Mouse (Mus musculus): ENCODE data around the gene Hsd17b12. TPM values are rescaled to one million over a fixed set of nuclear protein-coding genes. Genes with fewer than 3 reads are reported as not detected.

Hsd17b12 gene
- total RNA-seq, 1 experiment from 2014 or later = 178 TPM

DNA sequence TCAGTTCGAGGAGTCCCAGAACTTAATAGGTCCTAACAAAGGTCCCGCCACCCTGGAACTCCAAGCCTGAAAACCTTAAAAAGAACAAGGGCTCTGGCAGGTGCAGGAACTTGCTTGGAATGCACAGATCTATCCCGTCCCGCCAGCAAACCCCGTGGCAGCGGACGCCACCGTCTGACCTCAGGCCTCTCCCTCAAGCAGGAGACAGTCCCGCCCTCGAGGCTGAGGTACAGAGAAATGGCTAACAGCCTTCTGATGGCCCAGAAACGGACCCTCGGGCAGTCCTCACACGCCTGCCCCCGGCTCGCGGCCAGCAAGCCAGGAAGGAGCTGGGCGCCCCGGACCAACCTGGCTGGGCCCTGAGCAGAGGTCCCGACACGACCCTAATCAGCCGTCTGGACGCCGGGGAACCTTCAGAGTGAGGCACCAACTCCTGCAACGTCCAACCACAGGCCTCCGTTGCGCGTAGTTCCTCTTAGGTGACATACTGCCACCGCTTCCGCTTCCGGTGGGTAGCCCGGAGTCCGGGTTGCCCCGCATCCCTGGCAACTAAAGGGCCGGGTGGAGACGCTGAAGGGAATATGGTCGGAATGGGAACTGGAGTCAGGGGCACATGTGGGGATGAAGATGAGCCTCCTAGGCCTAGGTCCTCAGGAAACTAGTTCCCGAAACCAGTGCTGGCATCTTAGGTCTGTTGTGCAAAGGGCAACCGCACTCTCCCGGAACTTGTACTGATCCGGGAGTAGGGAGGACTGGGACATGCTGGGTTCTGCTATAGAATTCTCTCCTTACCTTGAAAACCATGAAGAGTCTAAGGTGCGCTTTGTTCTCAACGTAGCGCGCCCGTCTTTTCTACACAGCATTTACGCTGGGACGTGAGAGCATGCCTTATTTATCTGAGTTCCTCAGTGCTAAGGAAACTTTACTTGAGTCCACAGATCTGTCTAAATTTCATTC lies 147.2 kb downstream of the Hsd17b12 start, which contains the start of gene Alkbh3:
Gene Alkbh3 (minus strand): TSS at position 473 of the 957 bp plus-strand sequence.
- DNase-seq = peak; percentile 96

DNA sequence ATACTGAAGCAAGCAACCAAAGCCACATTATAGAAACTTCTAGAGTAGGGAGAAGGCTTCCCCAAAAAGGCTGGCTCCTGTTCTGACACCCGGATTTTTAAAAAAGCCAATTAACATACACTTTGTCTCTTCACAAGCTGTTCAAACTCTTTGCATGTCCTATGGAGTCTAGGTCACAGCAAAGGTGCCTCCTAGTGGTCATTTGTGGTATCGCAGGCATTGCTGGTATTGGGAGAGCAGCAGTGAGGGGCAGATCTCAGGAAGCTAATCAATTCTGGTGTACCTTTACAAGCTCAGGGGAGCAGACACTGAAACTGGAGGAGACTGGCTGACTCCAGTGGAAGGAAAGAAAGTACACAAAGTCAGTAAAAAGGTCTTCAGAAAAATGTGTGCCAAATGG lies 155.4 kb downstream of the Hsd17b12 start:
- DNase-seq = peak; percentile 88

DNA sequence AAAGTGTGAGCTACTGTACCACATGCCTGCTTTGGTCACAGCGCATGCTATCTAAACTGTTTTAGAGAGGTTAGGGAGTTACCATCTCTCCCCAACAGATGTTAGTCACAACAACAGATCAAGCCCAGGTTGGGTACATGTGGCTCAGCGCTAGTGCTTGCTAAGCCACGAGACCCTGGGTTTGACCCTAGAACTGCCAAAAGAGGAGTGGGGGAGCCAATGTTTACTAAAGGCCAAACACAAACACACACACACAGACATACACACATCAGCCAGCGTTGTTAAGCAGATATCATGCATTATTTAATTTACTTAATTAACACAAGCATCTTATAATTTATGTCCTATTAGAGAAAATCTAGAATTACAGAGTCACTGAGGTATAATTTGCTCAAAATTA lies 155.8 kb downstream of the Hsd17b12 start:
- DNase-seq = no peak

- DNase-seq = peak; percentile 30
These were observed 156.4 kb downstream of the Hsd17b12 start for GRCm38 (mm10) chr2:94001411-94001810.

DNA sequence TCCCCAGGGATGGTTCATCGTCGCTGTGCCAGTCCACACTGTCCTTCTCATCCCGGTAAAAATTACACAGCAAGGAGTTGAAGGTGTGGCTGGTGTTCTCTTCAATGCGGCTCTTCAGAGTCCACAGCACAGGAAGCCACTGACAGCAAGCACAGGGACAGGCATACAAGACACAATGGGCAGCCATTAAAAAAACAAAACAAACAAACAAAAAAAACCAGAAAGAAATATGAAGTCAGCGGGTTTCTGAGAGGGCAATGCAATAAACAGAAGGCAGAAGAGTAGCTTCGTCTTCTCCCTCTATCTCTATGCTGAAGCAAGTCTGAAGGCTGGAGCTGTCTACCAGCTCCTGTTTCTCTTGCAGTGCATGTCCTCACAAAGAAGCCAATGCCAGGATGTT lies 161.5 kb downstream of the Hsd17b12 start, which contains the start of gene Gm27027:
Gene Gm27027 (minus strand): TSS at position 101 of the 400 bp plus-strand sequence.
- no peak for DNase-seq

DNA sequence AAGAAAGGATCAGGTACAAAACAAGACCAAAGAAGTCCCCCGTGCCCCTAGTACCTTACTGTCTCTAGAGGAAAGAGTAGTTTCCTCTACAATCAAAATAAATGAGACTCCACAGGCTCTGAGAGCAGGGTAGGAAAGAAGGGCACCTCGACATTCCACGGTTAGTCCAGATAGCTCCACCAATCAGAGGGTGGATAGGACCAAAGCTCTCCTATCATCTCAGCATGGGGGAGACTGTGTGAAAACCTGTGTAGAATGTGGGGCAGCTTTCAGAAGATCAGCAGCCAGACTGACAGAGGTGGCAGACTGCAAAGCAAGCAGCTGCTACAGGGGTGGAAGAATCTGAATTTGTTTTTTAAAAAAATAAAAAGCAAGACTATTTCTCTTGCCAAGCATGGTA lies 165.0 kb downstream of the Hsd17b12 start:
- DNase-seq = no peak

DNA sequence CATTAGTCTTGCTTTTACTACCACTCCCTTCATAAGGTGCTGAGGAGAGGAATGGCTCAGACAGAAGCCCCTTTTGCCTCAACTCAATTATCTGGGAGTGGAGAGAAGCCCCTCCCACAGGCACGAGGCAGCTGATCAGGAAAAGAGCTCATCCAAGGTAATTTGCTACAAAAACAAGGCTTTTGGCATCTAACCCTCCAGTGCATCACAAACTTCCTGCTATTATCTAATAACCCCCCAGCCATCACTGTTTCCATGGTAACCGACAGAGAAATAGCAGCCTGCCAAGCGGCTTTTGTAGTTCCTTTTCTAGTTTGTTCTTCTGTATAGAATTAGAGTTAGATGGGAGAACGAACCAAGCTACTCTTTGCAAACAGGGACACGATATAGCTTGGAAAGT lies 165.5 kb downstream of the Hsd17b12 start:
- peak; percentile 29 for DNase-seq

- no peak for DNase-seq
These were observed 166.4 kb downstream of the Hsd17b12 start for GRCm38 (mm10) chr2:93991336-93991735.

DNA sequence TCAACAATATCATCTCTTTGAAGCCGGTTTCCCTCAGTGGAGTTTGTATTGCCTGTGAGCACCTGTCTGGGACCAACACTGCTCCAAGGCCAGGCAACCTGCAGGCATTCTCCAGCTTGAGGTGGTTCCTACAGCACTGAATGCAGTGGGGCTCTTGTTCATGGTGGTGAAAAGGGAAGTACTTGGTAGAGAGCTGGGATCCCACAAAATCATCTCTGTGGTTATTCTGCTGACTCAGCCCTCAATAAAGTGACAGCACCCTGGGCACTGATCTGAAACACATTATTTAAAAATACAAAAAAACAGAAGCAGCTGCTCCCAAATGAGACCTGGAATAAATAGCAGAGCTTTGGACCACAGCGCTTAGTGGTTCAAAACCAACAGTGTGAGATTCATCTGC lies 169.3 kb downstream of the Hsd17b12 start:
- no peak for DNase-seq

Small RNA genes lying within 50 kb of the gene (microRNA-seq; reads per million reads assigned to microRNA genes)
- 0 reads per million in 2 experiments for gene Gm23630

Other genes with a start within 250 kb of the Hsd17b12 start
- 29.6 and 43.3 TPM in 2 replicates for gene Gm13889, start 200.8 kb downstream of the Hsd17b12 start, total RNA-seq (2021)
- not detected in 2 replicates for gene Gm27027, start 161.6 kb downstream of the Hsd17b12 start, total RNA-seq (2021)
- 48.8 and 65.8 TPM in 2 replicates for gene Alkbh3, start 147.2 kb downstream of the Hsd17b12 start, total RNA-seq (2021)
- gene Ttc17, start 248.7 kb upstream of the Hsd17b12 start, total RNA-seq (2021) = 32.2 and 33.2 TPM in 2 replicates